Mouse (Mus musculus): Measurements from ENCODE around the gene Prdx6b. TPM values are rescaled to one million over a fixed set of nuclear protein-coding genes. Genes with fewer than 3 reads are reported as not detected.

Prdx6b gene
- total RNA-seq (2014; fragmentation: Nextera tagmentation) = not detected in 2 replicates
- 0.06 TPM in 1 of 2 replicates, not detected in the other for total RNA-seq (2017)
- polyA plus RNA-seq (2012) = not detected in 2 replicates

GRCm38 (mm10) chr2:80292172-80292571 is at the start of gene Prdx6b:
TSS of gene Prdx6b (plus strand) at chr2:80292472.
- H3K27me3 ChIP-seq (ENCODE audit: insufficient read depth, low read length) = 0 out of 2 replicates have a peak, but pooled peaks cover 2% of the 10 kb centered on the region
- no peaks in the 10 kb centered on the region for H3K4me1 ChIP-seq (ENCODE audit: insufficient read depth, low read depth, low read length)
- no peaks in the 10 kb centered on the region for H3K9me3 ChIP-seq (replicated peaks)
- H3K4me3 ChIP-seq (ENCODE audit: low read depth, low read length) = no peak within 1 kb of the TSS
- TF ChIP-seq CTCF (IDR thresholded peaks at IDR 0.05; ENCODE audit: low read depth, low read length) (no peak), GATA2 (IDR thresholded peaks at IDR 0.05; ENCODE audit: borderline replicate concordance, low read depth, low read length) (no peak), TAL1 (conservative IDR thresholded peaks at IDR 0.05; ENCODE audit: low read depth, low read length) (no peak), POLR2AphosphoS5 (IDR thresholded peaks at IDR 0.05; ENCODE audit: insufficient replicate concordance, low read depth, low read length) (no peak), GATA1 (IDR thresholded peaks at IDR 0.05; ENCODE audit: borderline replicate concordance, low read length) (no peak)
- DNase-seq (ENCODE audit: low spot score) = no peak
- no peak for ATAC-seq (ENCODE audit: extremely low read depth, insufficient number of reproducible peaks, low FRiP score, poor library complexity, severe bottlenecking)
- no peaks in the 10 kb centered on the region for H3K36me3 ChIP-seq (replicated peaks)

GRCm38 (mm10) chr2:80247466-80247865 is 44.8 kb upstream of the Prdx6b start:
- DNase-seq (ENCODE audit: low spot score) (no peak), ATAC-seq (ENCODE audit: extremely low read depth, insufficient number of reproducible peaks, low FRiP score, poor library complexity, severe bottlenecking) (no peak)
- H3K9me3 ChIP-seq (replicated peaks) = no peaks in the 10 kb centered on the region
- H3K4me3 ChIP-seq (ENCODE audit: low read depth, low read length) = no peak overlapping the region
- TF ChIP-seq GATA2 (IDR thresholded peaks at IDR 0.05; ENCODE audit: borderline replicate concordance, low read depth, low read length) = no peak
- no peak for TF ChIP-seq TAL1 (conservative IDR thresholded peaks at IDR 0.05; ENCODE audit: low read depth, low read length)
- no peak for TF ChIP-seq POLR2AphosphoS5 (IDR thresholded peaks at IDR 0.05; ENCODE audit: insufficient replicate concordance, low read depth, low read length)
- TF ChIP-seq GATA1 (IDR thresholded peaks at IDR 0.05; ENCODE audit: borderline replicate concordance, low read length) = no peak
- TF ChIP-seq CTCF (IDR thresholded peaks at IDR 0.05; ENCODE audit: low read depth, low read length) = no peak
- no peaks in the 10 kb centered on the region for H3K27me3 ChIP-seq (ENCODE audit: insufficient read depth, low read length)
- H3K36me3 ChIP-seq (replicated peaks) = no peaks in the 10 kb centered on the region
- no peaks in the 10 kb centered on the region for H3K4me1 ChIP-seq (ENCODE audit: insufficient read depth, low read depth, low read length)

- Histone ChIP-seq H3K4me3 (ENCODE audit: low read depth, low read length) (no peak overlapping the region), H3K4me1 (ENCODE audit: insufficient read depth, low read depth, low read length) (no peaks in the 10 kb centered on the region), H3K36me3 (replicated peaks) (no peaks in the 10 kb centered on the region), H3K27me3 (ENCODE audit: insufficient read depth, low read length) (no peaks in the 10 kb centered on the region), H3K9me3 (replicated peaks) (no peaks in the 10 kb centered on the region)
- no peak for DNase-seq (ENCODE audit: low spot score)
- no peak for TF ChIP-seq GATA2 (IDR thresholded peaks at IDR 0.05; ENCODE audit: borderline replicate concordance, low read depth, low read length)
- TF ChIP-seq CTCF (IDR thresholded peaks at IDR 0.05; ENCODE audit: low read depth, low read length) = no peak
- TF ChIP-seq POLR2AphosphoS5 (IDR thresholded peaks at IDR 0.05; ENCODE audit: insufficient replicate concordance, low read depth, low read length) = no peak
- no peak for TF ChIP-seq TAL1 (conservative IDR thresholded peaks at IDR 0.05; ENCODE audit: low read depth, low read length)
- TF ChIP-seq GATA1 (IDR thresholded peaks at IDR 0.05; ENCODE audit: borderline replicate concordance, low read length) = no peak
- ATAC-seq (ENCODE audit: extremely low read depth, insufficient number of reproducible peaks, low FRiP score, poor library complexity, severe bottlenecking) = no peak
Measured at GRCm38 (mm10) chr2:80247868-80248267, 44.4 kb upstream of the Prdx6b start.

GRCm38 (mm10) chr2:80259888-80260672 is 32.2 kb upstream of the Prdx6b start:
- Histone ChIP-seq H3K4me1 (ENCODE audit: insufficient read depth, low read depth, low read length) (no peaks in the 10 kb centered on the region), H3K36me3 (replicated peaks) (no peaks in the 10 kb centered on the region), H3K4me3 (ENCODE audit: low read depth, low read length) (no peak overlapping the region), H3K9me3 (replicated peaks) (no peaks in the 10 kb centered on the region), H3K27me3 (ENCODE audit: insufficient read depth, low read length) (no peaks in the 10 kb centered on the region)
- TF ChIP-seq POLR2AphosphoS5 (IDR thresholded peaks at IDR 0.05; ENCODE audit: insufficient replicate concordance, low read depth, low read length) (no peak), GATA2 (IDR thresholded peaks at IDR 0.05; ENCODE audit: borderline replicate concordance, low read depth, low read length) (no peak), GATA1 (IDR thresholded peaks at IDR 0.05; ENCODE audit: borderline replicate concordance, low read length) (no peak), CTCF (IDR thresholded peaks at IDR 0.05; ENCODE audit: low read depth, low read length) (no peak), TAL1 (conservative IDR thresholded peaks at IDR 0.05; ENCODE audit: low read depth, low read length) (no peak)
- no peak for DNase-seq (ENCODE audit: low spot score)
- no peak for ATAC-seq (ENCODE audit: extremely low read depth, insufficient number of reproducible peaks, low FRiP score, poor library complexity, severe bottlenecking)

- TF ChIP-seq GATA1 (IDR thresholded peaks at IDR 0.05; ENCODE audit: borderline replicate concordance, low read length) = no peak
- peak; percentile 48; the same call in 1 of the 2 replicates for TF ChIP-seq CTCF (IDR thresholded peaks at IDR 0.05; ENCODE audit: low read depth, low read length)
- TF ChIP-seq GATA2 (IDR thresholded peaks at IDR 0.05; ENCODE audit: borderline replicate concordance, low read depth, low read length) = no peak
- H3K36me3 ChIP-seq (replicated peaks) = no peaks in the 10 kb centered on the region
- H3K4me1 ChIP-seq (ENCODE audit: insufficient read depth, low read depth, low read length) = no peaks in the 10 kb centered on the region
- DNase-seq (ENCODE audit: low spot score) (peak; percentile 12), ATAC-seq (ENCODE audit: extremely low read depth, insufficient number of reproducible peaks, low FRiP score, poor library complexity, severe bottlenecking) (no peak; the same call in 1 of the 2 replicates)
- no peaks in the 10 kb centered on the region for H3K27me3 ChIP-seq (ENCODE audit: insufficient read depth, low read length)
- no peaks in the 10 kb centered on the region for H3K9me3 ChIP-seq (replicated peaks)
- H3K4me3 ChIP-seq (ENCODE audit: low read depth, low read length) = no peak overlapping the region
Measured at GRCm38 (mm10) chr2:80266894-80267293, 25.4 kb upstream of the Prdx6b start.

GRCm38 (mm10) chr2:80268053-80268452 is 24.2 kb upstream of the Prdx6b start:
- ATAC-seq (ENCODE audit: extremely low read depth, insufficient number of reproducible peaks, low FRiP score, poor library complexity, severe bottlenecking) = no peak

More at GRCm38 (mm10) chr2:80268053-80268452, 24.2 kb upstream of the Prdx6b start:
- Histone ChIP-seq H3K4me3 (ENCODE audit: low read depth, low read length) (no peak overlapping the region), H3K9me3 (replicated peaks) (no peaks in the 10 kb centered on the region), H3K4me1 (ENCODE audit: insufficient read depth, low read depth, low read length) (no peaks in the 10 kb centered on the region), H3K27me3 (ENCODE audit: insufficient read depth, low read length) (no peaks in the 10 kb centered on the region), H3K36me3 (replicated peaks) (no peaks in the 10 kb centered on the region)
- TF ChIP-seq POLR2AphosphoS5 (IDR thresholded peaks at IDR 0.05; ENCODE audit: insufficient replicate concordance, low read depth, low read length) = no peak
- no peak for TF ChIP-seq GATA2 (IDR thresholded peaks at IDR 0.05; ENCODE audit: borderline replicate concordance, low read depth, low read length)
- no peak for TF ChIP-seq TAL1 (conservative IDR thresholded peaks at IDR 0.05; ENCODE audit: low read depth, low read length)
- TF ChIP-seq GATA1 (IDR thresholded peaks at IDR 0.05; ENCODE audit: borderline replicate concordance, low read length) = no peak
- TF ChIP-seq CTCF (IDR thresholded peaks at IDR 0.05; ENCODE audit: low read depth, low read length) = no peak
- DNase-seq (ENCODE audit: low spot score) = no peak
